Mouse (Mus musculus) erythroid progenitor cell, adult 5-6 weeks (primary cell): ENCODE data around the gene Apon. TPM values are rescaled to one million over a fixed set of nuclear protein-coding genes. Genes with fewer than 3 reads are reported as not detected.
A peak's percentile ranks its signal among the peaks of the same experiment; 100 is the strongest.
"Not testable (repeated sequence)": the region's sequence is repeated elsewhere in the genome, so short reads cannot be mapped to it uniquely, and the experiment has no call there.

Experiments
- ATAC-seq: replicated peaks from 2 replicates; pipeline ENCODE4 v1.8.0; 2016; ENCODE audit warnings: moderate number of reproducible peaks, mild to moderate bottlenecking, moderate TSS enrichment, inconsistent platforms; ENCODE audit not compliant: poor library complexity, low FRiP score, severe bottlenecking
- total RNA-seq, 2 experiments: library from RNA; stranded (forward) in 1 of 2; stranded (reverse) in 1 of 2; fragments of 150-400 nt in 1 of 2; fragments of 186-747, 209-891 nt in 1 of 2; gene quantifications; 2 replicates each; pipeline versions ENCODE4 v1.2.3 to v1.2.4; 2015 to 2017; ENCODE audit warnings: low replicate concordance in 2 of 2

Gene Apon
- total RNA-seq, 2 experiments from 2014 or later: 2.9 TPM; not detected in 1

DNA sequence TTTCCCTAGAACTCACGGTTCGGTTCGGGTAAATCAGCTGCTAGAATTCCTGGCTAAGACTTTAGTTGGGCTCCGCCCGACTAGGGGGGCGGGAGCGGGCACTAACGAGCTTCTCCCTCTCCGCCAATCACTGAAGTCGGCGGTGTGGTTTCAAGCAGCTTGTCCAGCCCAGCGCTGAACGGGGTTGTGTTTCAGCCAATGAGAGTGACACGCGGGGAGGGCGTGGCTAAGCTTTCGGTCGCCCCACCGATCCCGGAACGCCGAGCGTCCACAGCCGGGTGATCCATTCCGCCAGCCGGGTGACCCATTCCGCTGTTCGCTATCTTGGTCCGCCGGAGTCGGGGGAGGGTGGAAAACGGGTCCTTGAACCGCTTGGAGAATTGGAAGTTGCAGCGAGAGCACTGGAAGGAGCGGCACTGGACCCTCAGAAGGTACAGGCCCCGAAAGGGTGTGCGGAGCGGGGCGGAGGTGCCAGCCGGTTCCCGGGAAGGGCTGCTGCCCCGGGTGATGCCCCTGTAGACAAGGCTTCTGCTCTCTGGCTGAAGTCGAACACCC lies 16.5 kb downstream of the Apon start, which contains the start of gene Stat2:
Gene Stat2 (plus strand): TSS at position 273 of the 555 bp plus-strand sequence.
- peak; percentile 97 for ATAC-seq

DNA sequence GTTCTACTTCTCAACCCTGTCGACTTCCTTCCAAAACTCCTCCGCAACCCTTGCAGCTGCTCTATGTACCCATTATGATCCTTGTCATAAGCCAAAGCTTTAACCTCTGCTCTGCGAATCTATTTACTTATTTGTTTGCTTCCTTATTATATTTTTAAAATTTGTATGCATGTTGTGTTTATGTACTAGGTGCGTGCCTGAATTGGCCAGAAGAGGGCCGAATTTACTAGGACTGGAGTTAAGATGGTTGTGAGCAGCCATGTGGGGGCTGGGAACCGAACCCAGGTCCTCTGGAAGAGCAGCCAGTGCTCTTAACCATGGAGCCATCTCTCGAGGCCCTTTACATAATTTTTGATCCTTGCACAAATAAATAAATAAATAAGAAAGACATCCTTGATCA lies 17.0 kb downstream of the Apon start:
- no peak for ATAC-seq

DNA sequence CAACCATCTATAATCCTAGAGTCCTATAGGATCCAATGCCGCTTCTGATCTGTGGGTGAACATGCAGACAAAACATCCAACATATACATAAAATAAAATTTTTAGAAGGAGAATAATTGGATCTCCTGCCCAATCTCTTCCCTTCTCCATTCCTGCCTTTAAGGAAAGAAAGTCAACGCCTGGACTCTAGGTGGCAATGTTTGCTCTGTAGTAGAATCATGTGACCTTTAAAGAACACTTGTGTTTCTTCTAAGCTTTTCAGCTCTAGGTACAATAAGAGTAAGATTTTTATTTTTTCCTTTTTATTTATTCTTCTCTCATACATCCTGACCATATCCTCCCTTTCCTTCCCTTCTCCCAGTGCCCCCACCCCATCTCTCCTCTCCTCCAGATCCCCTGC lies 18.0 kb downstream of the Apon start:
- ATAC-seq: no peak

DNA sequence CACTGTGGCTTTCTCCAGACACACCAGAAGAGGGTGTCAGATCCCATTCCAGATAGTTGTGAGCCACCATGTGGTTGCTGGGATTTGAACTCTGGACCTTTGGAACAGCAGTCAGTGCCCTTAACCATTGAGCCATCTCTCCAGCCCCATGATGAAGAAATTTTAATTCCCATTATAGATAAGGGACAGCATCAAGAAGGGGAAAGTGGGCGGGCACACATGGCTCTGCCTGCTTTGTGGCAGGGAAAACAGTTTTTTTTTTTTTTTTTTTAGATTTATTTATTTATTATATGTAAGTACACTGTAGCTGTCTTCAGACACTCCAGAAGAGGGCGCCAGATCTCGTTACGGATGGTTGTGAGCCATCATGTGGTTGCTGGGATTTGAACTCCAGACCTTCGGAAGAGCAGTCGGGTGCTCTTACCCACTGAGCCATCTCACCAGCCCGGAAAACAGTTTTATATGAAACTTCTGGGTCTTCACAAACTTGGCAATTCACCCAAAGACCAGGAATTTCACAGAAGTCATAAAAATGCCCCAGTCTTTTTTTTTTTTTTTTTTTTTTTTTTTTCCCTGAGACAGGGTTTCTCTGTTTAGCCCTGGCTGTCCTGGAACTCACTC lies 19.0 kb downstream of the Apon start:
- ATAC-seq: not testable (repeated sequence)

DNA sequence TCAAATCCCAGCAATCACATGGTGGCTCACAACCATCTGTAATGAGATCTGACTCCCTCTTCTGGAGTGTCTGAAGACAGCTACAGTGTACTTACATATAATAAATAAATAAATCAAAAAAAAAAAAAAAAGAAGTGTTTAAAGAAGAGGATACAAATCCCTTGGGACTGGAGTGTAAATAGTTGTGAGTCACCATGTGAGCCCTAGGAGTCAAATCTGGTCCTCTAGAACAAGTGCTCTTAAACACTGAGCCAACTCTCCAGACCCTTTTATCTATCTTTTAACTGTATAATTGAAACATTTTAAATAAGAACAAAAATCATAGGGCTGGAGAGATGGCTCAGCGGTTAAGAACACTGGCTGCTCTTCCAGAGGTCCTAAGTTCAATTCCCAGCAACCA lies 21.5 kb downstream of the Apon start:
- ATAC-seq: not testable (repeated sequence)

DNA sequence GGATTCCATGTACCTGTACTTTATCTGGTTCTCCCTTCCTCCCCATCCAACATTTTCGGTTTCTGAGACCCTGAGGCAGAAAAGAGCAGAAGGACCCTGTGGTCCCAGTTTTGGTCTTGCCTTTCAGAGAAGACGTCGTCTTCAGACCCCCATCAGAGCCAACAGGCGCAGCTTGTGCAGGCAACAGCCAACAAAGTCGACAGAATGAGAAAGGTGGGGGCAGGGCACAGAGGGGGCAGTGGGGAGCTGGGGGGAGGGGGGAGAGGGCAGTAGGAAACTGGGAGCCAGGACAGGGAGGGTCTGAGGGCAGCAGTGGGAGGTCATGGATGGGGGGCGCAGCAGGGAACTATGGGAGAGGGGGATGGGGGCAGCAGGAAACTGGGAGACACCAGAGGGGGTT lies 24.3 kb downstream of the Apon start:
- ATAC-seq: no peak

DNA sequence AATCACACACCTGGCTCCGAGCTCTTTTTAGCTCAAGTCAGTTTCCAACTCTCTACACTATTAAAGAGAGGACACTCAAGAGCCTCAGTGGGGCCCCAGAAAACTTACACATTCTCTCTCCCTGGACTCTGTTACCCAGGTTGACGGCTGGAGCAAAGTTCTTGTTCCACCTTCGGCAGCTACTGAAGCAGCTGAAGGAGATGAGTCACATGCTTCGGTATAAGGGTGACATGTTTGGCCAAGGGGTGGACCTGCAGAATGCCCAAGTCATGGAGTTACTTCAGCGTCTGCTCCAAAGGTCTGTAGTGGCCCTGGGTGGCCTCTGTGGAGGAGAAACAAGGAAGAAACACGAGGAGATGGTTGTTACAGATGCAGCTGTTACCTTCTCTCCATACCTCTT lies 27.0 kb downstream of the Apon start:
- ATAC-seq: no peak

DNA sequence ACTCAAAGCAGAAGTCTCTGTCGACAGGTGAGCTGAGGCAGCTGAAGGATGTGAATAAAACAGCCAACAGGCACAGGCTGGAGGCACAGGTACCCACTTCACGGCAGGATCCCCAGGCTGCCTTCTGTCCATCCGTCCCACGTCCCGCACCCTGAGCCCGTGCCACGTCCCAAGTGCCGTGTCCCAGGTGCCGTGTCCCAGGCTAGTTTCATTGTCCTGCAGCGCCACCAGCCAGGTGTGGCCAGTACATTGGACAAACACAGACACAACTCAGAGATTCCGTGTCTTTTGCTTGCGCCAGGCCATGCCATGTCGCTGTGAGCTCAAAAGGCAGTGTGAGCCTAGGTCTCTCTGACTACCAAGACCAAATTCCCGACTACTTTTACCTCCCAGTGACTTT lies 27.8 kb downstream of the Apon start:
- ATAC-seq: no peak

DNA sequence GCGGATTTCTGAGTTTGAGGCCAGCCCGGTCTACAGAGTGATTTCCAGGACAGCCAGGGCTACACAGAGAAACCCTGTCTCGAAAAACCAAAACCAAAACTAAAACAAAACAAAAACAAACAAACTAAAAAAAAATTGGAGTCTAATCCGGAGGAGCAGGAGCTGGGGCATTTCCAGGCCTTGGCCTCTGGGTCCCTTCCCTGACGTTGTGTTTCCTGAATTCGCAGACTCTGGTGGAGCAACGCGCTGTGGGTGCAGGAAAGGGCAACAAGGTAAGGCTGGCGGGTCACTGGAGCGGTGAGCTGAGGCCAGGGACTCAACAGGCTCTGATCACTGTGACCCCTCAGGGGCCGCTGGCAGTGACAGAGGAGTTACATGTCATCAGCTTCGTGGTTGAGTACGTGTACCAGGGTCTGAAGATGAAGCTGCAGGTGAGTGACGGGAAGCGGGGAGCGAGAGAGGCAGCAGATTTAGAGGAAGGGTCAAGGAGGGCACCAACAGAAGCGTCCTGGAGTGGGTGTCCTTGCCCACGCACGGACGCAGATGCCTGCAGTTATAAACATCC lies 29.1 kb downstream of the Apon start:
- ATAC-seq: no peak

DNA sequence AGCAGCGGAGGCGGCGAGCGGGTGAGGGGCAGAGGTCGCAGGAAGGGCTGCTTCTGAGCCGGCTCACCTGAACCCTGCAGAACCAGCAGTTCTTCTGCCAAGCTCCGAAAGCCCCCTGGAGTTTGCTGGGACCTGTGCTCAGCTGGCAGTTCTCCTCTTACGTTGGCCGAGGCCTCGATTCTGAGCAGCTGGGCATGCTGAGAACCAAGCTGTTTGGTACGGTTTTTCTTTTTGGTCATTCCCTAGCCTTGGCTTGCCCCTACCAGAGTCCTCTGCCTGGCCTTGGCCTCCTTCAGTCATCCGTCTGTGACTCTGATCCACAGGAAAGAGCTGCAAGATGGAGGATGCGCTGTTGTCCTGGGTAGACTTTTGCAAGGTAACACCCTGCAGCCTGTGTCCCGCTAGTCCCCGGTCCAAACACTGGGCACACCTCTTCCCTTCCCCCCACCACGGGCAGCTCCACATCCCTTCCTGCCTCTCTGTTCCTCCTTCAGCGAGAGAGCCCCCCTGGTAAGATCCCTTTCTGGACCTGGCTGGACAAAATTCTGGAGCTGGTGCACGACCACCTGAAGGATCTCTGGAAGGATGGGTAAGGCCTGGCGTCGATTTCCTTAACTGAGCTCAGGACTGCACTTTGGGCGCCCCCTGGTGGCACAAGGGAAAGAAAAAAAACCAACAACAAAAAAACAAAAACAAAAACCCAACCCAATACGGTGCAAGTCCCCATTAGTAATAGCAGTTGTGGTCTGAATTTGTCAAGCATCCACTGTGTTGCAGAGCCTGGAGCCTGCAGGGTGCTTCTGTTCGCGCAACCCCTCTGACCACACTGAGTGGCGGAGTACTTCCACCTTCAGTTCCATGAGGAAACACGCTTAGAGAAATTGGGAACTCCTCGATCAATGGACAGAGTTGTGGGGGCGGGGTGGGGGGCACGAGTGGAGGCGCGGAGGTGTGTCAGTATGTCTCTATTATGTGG lies 30.0 kb downstream of the Apon start:
- ATAC-seq: peak; percentile 67

DNA sequence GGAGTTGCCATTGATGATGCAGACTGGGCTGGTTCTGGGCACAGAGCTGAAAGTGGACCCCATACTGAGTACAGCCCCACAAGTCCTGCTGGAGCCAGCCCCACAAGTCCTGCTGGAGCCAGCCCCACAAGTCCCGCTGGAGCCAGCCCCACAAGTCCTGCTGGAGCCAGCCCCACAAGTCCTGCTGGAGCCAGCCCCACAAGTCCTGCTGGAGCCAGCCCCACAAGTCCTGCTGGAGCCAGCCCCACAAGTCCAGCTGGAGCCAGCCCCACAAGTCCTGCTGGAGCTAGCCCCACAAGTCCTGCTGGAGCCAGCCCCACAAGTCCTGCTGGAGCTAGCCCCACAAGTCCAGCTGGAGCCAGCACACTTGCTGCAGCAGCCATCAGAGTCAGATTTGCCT lies 36.7 kb downstream of the Apon start:
- ATAC-seq: not testable (repeated sequence)

DNA sequence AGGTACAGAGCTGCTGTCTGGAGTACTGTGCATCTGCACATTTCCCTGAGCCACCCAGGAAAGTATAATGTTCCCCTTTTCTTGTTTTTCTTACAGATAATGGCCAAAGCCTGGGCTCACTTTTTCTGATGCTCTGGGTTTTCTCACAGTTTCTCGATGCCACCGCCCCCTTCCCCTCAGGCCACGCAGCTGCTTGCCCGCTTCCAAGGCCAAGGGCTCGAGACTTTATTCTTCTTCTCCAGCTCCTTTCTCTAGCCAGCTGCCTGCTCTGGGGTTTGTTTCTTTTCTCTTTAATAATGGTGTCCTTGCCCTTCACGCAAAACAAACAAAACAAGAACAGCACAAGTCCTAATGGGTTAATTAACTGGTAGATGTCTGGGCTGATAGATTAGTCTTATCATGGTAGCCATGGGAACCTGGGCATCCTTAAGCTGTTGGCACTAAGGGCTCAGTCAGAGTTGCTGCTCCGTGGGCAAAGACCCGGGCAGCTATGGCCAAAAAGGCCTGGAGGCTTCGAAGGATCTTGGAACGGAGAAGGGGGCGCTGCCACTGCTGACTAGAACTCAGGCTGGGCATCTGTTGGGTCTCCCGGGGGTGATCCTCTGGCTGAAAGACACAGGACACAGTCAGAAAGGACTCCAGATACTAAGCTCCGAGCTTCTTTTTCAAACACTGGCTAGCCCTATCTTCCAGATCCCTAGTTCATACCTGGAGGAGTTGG lies 42.6 kb downstream of the Apon start:
- ATAC-seq: no peak

DNA sequence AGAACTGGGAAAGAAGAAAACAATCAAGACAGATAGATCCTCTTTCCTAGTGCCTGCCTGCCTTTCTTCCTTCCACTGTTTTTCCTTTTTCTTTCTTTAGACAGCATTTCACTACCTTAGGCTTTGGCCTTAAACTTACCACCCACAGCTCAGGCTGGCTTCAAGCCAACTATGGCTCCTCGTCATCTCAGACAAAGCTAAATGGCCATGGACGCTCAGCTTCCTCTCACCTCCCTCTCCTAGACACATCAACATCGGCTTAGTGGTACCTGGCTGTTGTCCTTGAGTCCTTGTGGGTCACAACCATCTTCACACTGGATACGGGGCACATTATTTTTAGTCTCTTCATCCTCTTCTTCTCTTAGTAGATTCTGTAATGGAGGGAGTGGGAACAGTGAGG lies 43.3 kb downstream of the Apon start:
- no peak for ATAC-seq

DNA sequence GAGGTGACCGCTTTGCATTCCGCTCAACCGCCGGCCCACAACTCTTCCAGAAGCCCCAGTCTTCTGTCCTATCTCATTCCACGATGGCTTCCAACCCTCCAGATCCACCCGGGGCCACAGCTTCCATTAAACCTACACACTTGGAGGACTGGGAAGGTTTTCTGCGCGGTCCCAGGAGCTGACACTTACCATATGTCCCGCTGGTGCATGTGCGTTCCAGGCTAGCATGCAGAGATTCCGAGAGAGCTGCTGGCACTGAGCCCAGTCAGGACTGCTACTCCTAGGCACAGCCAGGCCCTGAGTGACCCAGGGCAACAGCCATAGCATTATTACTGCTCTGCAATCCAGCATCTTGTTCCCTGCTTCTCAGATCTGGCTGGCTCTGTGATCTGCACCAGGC lies 43.7 kb downstream of the Apon start:
- ATAC-seq: no peak

DNA sequence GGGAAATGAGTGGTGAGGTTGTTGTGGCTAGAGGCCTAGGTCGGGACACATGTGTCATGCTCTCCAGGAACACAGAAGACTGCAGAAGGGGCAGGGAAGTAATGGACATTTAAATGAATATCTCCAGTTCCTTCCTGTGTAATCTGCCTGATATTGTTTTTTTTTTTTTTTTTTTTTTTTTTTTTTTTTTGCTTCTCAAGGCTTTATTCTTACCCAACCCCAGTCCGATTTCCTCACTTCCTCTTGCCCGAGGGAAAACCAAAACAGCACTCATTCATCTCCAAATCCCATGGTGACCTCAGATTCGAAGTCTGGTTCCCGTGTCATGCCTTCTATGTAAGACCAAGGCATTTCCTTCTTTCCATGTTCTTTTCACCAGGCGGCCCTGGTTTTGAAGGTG lies 44.3 kb downstream of the Apon start:
- no peak for ATAC-seq

DNA sequence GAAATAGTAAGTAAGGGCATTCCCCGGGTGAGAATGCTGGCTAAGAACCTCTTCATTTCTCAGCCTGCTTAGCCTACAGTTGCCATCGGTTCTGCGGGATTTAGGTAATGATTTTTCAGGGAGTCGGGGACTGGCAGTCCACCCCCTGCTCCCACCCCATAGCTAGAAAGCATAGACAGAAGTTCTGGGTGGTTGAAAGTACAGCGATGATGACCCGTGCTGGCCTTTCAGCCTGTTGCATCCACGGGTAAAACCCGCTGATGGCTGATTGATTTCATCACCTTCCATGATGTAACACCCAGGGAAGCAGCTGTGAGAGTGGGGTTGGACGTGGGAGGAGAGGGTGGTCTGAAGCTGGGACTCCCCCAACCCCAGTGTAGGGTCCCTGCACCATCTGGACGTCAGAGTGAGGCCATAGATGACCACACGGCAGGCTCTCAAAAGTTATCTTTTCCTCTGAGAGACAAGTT lies 44.8 kb downstream of the Apon start, which contains the start of gene Il23a:
Gene Il23a (minus strand): TSS at position 51 of the 470 bp plus-strand sequence.
- no peak for ATAC-seq

DNA sequence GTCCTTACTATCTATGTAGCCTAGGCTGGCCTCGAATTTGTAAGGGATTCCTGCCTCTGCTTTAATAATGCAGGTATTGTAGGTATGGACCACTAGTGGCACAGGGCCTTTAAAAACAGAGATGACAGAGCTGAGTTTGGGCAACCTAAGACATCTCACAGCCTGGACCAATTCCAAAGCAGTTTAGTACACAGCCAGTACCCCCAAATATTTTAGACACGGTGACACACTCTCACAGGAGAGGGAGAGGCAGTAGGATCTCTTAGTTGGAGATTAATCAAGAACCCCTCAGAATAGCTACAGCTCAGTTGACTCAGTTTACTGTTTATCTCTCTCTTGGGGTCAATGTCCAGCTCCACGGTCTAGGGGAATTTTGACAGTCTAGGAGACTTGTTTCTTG lies 48.5 kb downstream of the Apon start:
- peak; percentile 4; the same call in 1 of the 2 replicates for ATAC-seq

DNA sequence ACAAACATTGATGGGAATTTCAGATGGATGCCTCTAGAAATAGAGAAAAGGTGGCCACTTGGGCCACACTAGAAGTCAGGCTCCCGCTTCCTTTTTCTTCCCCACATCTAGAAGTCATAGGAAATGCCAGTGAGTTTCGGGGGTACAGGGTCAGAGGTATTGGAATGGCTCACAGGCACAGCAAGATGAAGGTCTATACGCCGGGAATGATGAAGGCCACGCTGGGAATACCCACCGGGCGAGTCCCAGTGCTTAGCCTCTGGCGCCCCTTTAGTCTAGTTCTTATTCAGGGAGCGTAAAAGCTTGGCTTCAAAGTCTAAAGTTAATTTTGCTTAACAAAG lies 48.9 kb downstream of the Apon start:
- peak; percentile 55 for ATAC-seq

DNA sequence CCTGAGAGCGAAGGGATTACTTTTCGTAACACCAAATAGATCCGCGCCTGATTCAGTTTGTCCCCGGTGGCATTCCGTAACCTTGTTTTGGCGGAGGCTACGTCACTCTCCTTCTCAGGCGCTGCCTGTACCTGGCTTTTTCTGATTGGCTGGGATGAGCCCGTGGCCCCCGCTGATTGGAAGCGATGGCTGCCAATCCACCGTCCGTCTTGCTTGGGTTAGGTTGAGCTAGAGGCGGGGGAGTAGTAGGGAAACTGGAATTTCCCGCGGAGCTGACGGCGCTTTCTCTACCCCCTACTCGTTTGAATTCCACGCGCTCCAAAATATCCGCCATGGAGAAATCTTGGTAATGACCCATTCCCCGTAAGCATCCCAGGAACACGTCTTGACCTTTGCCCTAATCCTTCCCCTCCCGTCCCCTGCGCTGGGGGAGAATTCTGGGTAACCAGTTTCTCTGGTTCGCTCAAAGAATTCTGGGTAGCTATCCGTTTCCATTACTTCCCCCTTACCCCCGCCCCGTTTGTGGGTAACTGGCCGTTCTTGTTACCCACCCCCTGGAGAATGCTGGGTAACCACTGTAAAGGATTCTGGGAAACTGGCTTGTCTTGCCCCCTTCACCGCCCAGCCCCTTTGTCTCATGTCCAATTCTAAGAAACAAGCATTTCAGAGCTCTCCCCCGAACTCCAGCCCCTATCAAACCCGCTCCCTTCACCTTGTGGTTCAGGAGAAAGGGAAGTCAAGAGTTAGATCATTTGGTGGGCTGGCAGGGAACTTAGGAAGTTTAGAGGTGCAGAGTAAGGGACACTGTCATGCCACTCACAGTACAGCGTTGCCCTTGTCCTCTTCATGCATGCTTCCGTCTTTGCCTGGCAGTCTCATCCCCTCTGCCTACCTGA lies 49.5 kb downstream of the Apon start, which contains the start of gene Pan2:
Gene Pan2 (plus strand): TSS at position 210 of the 896 bp plus-strand sequence.
- ATAC-seq: peak; percentile 96
